Mouse (Mus musculus) heart, embryonic 13.5 days (tissue): Measurements from ENCODE around the gene Ptprm. TPM values are rescaled to one million over a fixed set of nuclear protein-coding genes. Genes with fewer than 3 reads are reported as not detected.

Experiments
- ATAC-seq: fragments of 200-750 bp; cut with Nextera tagmentation; 2 replicates; pipeline ENCODE4 v1.8.0; 2017; ENCODE audit warnings: moderate TSS enrichment; ENCODE audit not compliant: insufficient number of reproducible peaks, low FRiP score, low TSS enrichment; ENCODE audit errors: extremely low read depth
- H3K27ac ChIP-seq: fragments of 300-500 bp; sonication (generic); replicated peaks from 2 replicates; pipeline ENCODE4 v1.5.1; 2015; ENCODE audit warnings: moderate library complexity, mild to moderate bottlenecking, inconsistent platforms
- H3K27me3 ChIP-seq: fragments of 300-500 bp; sonication (generic); replicated peaks from 2 replicates; pipeline ENCODE4 v1.6.1; 2015; ENCODE audit warnings: mild to moderate bottlenecking, inconsistent platforms
- H3K36me3 ChIP-seq: fragments of 300-500 bp; sonication (generic); 2 replicates; pipeline ENCODE4 v1.6.1; 2015; ENCODE audit warnings: mild to moderate bottlenecking, inconsistent platforms
- H3K4me1 ChIP-seq: fragments of 300-500 bp; sonication (generic); 2 replicates; pipeline ENCODE4 v1.6.1; 2015; ENCODE audit warnings: inconsistent platforms
- H3K4me2 ChIP-seq: fragments of 300-500 bp; sonication (generic); 2 replicates; pipeline ENCODE4 v1.6.1; 2015; ENCODE audit warnings: inconsistent platforms, mild to moderate bottlenecking, moderate library complexity
- H3K4me3 ChIP-seq: fragments of 300-500 bp; sonication (generic); 2 replicates; pipeline ENCODE4 v1.5.1; 2015; ENCODE audit warnings: moderate library complexity, mild to moderate bottlenecking, inconsistent platforms
- H3K9ac ChIP-seq: fragments of 300-500 bp; sonication (generic); 2 replicates; pipeline ENCODE4 v1.6.1; 2015; ENCODE audit warnings: inconsistent platforms, mild to moderate bottlenecking, moderate library complexity
- H3K9me3 ChIP-seq: fragments of 300-500 bp; sonication (generic); 2 replicates; pipeline ENCODE4 v1.6.1; 2016; ENCODE audit warnings: inconsistent platforms
- WGBS: fragments of 180-500 bp; shearing (Covaris S2); methylation state at CpG from one replicate; pipeline ENCODE4 v1.1.7; 2015; ENCODE audit warnings: mixed read lengths; 5-methylcytosine and 5-hydroxymethylcytosine counted together
- polyA plus RNA-seq: library from polyadenylated mRNA; unstranded; fragments of >200 nt; fragmentation: Nextera tagmentation; extraction: Ambion mirVana; gene quantifications from 2 replicates; pipeline ENCODE4 v1.2.1, GENCODE M21; 2015

The Ptprm gene
- polyA plus RNA-seq, 1 experiment from 2014 or later = 12.7 TPM

GRCm38 (mm10) chr17:67343471-67343870, 10.8 kb downstream of the Ptprm start:
- H3K4me2 ChIP-seq = no peak overlapping the region
- no peak for ATAC-seq
- WGBS = 68% methylated on average over 2 of the region's 2 CpGs

GRCm38 (mm10) chr17:67343006-67343405, 11.3 kb downstream of the Ptprm start:
- Histone ChIP-seq H3K4me2 (no peak overlapping the region), H3K27me3 (no peaks in the 10 kb centered on the region)
- no peak for ATAC-seq

More at GRCm38 (mm10) chr17:67343471-67343870, 10.8 kb downstream of the Ptprm start:
- Histone ChIP-seq H3K9me3 (no peaks in the 10 kb centered on the region), H3K27ac (no peak overlapping the region), H3K4me3 (no peak overlapping the region), H3K4me1 (0 out of 2 replicates have a peak, but pooled peaks cover 6% of the 10 kb centered on the region), H3K27me3 (no peaks in the 10 kb centered on the region), H3K36me3 (no peaks in the 10 kb centered on the region), H3K9ac (no peak overlapping the region)

GRCm38 (mm10) chr17:67340362-67340761, 13.9 kb downstream of the Ptprm start:
- no peak for ATAC-seq
- Histone ChIP-seq H3K4me2 (no peak overlapping the region), H3K36me3 (no peaks in the 10 kb centered on the region), H3K27me3 (no peaks in the 10 kb centered on the region), H3K27ac (no peak overlapping the region), H3K9ac (no peak overlapping the region), H3K9me3 (no peaks in the 10 kb centered on the region), H3K4me1 (0 out of 2 replicates have a peak, but pooled peaks cover 6% of the 10 kb centered on the region), H3K4me3 (no peak overlapping the region)
- 80% methylated on average over 6 of the region's 6 CpGs for WGBS

More at GRCm38 (mm10) chr17:67343006-67343405, 11.3 kb downstream of the Ptprm start:
- H3K9me3 ChIP-seq = no peaks in the 10 kb centered on the region
- no peak overlapping the region for H3K9ac ChIP-seq
- H3K27ac ChIP-seq = no peak overlapping the region
- no peak overlapping the region for H3K4me3 ChIP-seq
- no peaks in the 10 kb centered on the region for H3K36me3 ChIP-seq
- H3K4me1 ChIP-seq = 0 out of 2 replicates have a peak, but pooled peaks cover 6% of the 10 kb centered on the region
- 42% methylated on average over 6 of the region's 6 CpGs for WGBS

GRCm38 (mm10) chr17:67339569-67339968, 14.7 kb downstream of the Ptprm start:
- Histone ChIP-seq H3K4me2 (no peak overlapping the region), H3K9me3 (no peaks in the 10 kb centered on the region), H3K27ac (no peak overlapping the region), H3K36me3 (no peaks in the 10 kb centered on the region), H3K4me3 (no peak overlapping the region), H3K9ac (no peak overlapping the region), H3K27me3 (no peaks in the 10 kb centered on the region), H3K4me1 (0 out of 2 replicates have a peak, but pooled peaks cover 6% of the 10 kb centered on the region)
- WGBS = 81% methylated on average over 5 of the region's 5 CpGs
- ATAC-seq = no peak

GRCm38 (mm10) chr17:67334310-67334709, 19.9 kb downstream of the Ptprm start:
- Histone ChIP-seq H3K9me3 (no peaks in the 10 kb centered on the region), H3K27me3 (no peaks in the 10 kb centered on the region), H3K4me3 (no peak overlapping the region), H3K4me1 (no peaks in the 10 kb centered on the region), H3K36me3 (no peaks in the 10 kb centered on the region), H3K9ac (no peak overlapping the region), H3K4me2 (no peak overlapping the region), H3K27ac (no peak overlapping the region)
- no peak for ATAC-seq
- 83% methylated on average over 3 of the region's 3 CpGs for WGBS

GRCm38 (mm10) chr17:67329435-67329834, 24.8 kb downstream of the Ptprm start:
- H3K4me1 ChIP-seq = peaks cover 11% of the 10 kb centered on the region
- ATAC-seq = no peak

GRCm38 (mm10) chr17:67324499-67324832, 29.8 kb downstream of the Ptprm start:
- H3K4me3 ChIP-seq = no peak overlapping the region
- H3K9me3 ChIP-seq = no peaks in the 10 kb centered on the region
- H3K4me2 ChIP-seq = no peak overlapping the region
- no peak overlapping the region for H3K9ac ChIP-seq
- ATAC-seq = no peak
- no peak overlapping the region for H3K27ac ChIP-seq
- H3K36me3 ChIP-seq = no peaks in the 10 kb centered on the region
- no peaks in the 10 kb centered on the region for H3K27me3 ChIP-seq
- 57% methylated on average over 1 of the region's 1 CpGs for WGBS
- peaks cover 15% of the 10 kb centered on the region for H3K4me1 ChIP-seq

More at GRCm38 (mm10) chr17:67329435-67329834, 24.8 kb downstream of the Ptprm start:
- H3K9me3 ChIP-seq = no peaks in the 10 kb centered on the region
- H3K9ac ChIP-seq = no peak overlapping the region
- no peaks in the 10 kb centered on the region for H3K36me3 ChIP-seq
- 62% methylated on average over 4 of the region's 4 CpGs for WGBS
- no peaks in the 10 kb centered on the region for H3K27me3 ChIP-seq
- H3K4me3 ChIP-seq = no peak overlapping the region
- H3K4me2 ChIP-seq = no peak overlapping the region
- no peak overlapping the region for H3K27ac ChIP-seq

- no peak overlapping the region for H3K4me3 ChIP-seq
- H3K36me3 ChIP-seq = no peaks in the 10 kb centered on the region
- peaks cover 15% of the 10 kb centered on the region for H3K4me1 ChIP-seq
- H3K9ac ChIP-seq = no peak overlapping the region
- no peak for ATAC-seq
- WGBS = 67% methylated on average over 11 of the region's 11 CpGs
- no peaks in the 10 kb centered on the region for H3K27me3 ChIP-seq
- no peak overlapping the region for H3K27ac ChIP-seq
- H3K4me2 ChIP-seq = no peak overlapping the region
- H3K9me3 ChIP-seq = no peaks in the 10 kb centered on the region
Observed at GRCm38 (mm10) chr17:67323777-67324498, 30.3 kb downstream of the Ptprm start.

GRCm38 (mm10) chr17:67314491-67315205, 39.6 kb downstream of the Ptprm start:
- Histone ChIP-seq H3K9ac (no peak overlapping the region), H3K4me1 (peaks cover 28% of the 10 kb centered on the region), H3K27me3 (no peaks in the 10 kb centered on the region), H3K4me2 (no peak overlapping the region), H3K27ac (no peak overlapping the region), H3K4me3 (no peak overlapping the region), H3K9me3 (no peaks in the 10 kb centered on the region), H3K36me3 (no peaks in the 10 kb centered on the region)
- WGBS = 58% methylated on average over 4 of the region's 4 CpGs
- ATAC-seq = no peak

GRCm38 (mm10) chr17:67308421-67308820, 45.8 kb downstream of the Ptprm start:
- Histone ChIP-seq H3K36me3 (no peaks in the 10 kb centered on the region), H3K9ac (no peak overlapping the region), H3K4me2 (no peak overlapping the region), H3K9me3 (peaks cover 6% of the 10 kb centered on the region; the same call in 1 of the 2 replicates), H3K4me1 (peaks cover 57% of the 10 kb centered on the region), H3K27me3 (no peaks in the 10 kb centered on the region), H3K4me3 (no peak overlapping the region), H3K27ac (peak overlapping the region; percentile 70)
- 52% methylated on average over 3 of the region's 3 CpGs for WGBS
- no peak for ATAC-seq

- 78% methylated on average over 10 of the region's 10 CpGs for WGBS
- no peak overlapping the region for H3K9ac ChIP-seq
- no peaks in the 10 kb centered on the region for H3K27me3 ChIP-seq
- peaks cover 6% of the 10 kb centered on the region; the same call in 1 of the 2 replicates for H3K9me3 ChIP-seq
- no peak overlapping the region for H3K27ac ChIP-seq
- H3K36me3 ChIP-seq = no peaks in the 10 kb centered on the region
- no peak overlapping the region for H3K4me3 ChIP-seq
- no peak for ATAC-seq
- peaks cover 59% of the 10 kb centered on the region for H3K4me1 ChIP-seq
- H3K4me2 ChIP-seq = no peak overlapping the region
Observed at GRCm38 (mm10) chr17:67306066-67306845, 48.0 kb downstream of the Ptprm start.
